Mouse (Mus musculus) G1E (cell line): ENCODE measurements around the gene 9530053A07Rik. TPM values are rescaled to one million over a fixed set of nuclear protein-coding genes. Genes with fewer than 3 reads are reported as not detected.
"Not testable (repeated sequence)": the region's sequence is repeated elsewhere in the genome, so short reads cannot be mapped to it uniquely, and the experiment has no call there.

Source experiments
- ATAC-seq: 2 replicates; pipeline ENCODE4 v1.8.0; 2016; ENCODE audit warnings: mild to moderate bottlenecking; ENCODE audit not compliant: insufficient number of reproducible peaks, poor library complexity, low FRiP score, severe bottlenecking; ENCODE audit errors: extremely low read depth
- DNase-seq: peaks from one replicate; pipeline ENCODE4 v3.0.0; 2012; ENCODE audit warnings: low spot score
- H3K27me3 ChIP-seq: 2 replicates; pipeline ENCODE4 v1.6.1; 2012; ENCODE audit warnings: mild to moderate bottlenecking, low read length, inconsistent platforms; ENCODE audit not compliant: insufficient read depth
- H3K36me3 ChIP-seq: replicated peaks from 2 replicates; pipeline ENCODE3; 2012; ENCODE audit warnings: mild to moderate bottlenecking, inconsistent platforms
- H3K4me1 ChIP-seq: 2 replicates; pipeline ENCODE4 v1.6.1; 2012; ENCODE audit warnings: low read depth, low read length, inconsistent platforms, mixed read lengths; ENCODE audit not compliant: insufficient read depth
- H3K4me3 ChIP-seq: 2 replicates; pipeline ENCODE4 v1.5.1; 2012; ENCODE audit warnings: low read depth, mild to moderate bottlenecking, inconsistent platforms, low read length, moderate library complexity, mixed read lengths
- H3K9me3 ChIP-seq: replicated peaks from 2 replicates; pipeline ENCODE4 v1.6.1; 2012; ENCODE audit warnings: inconsistent platforms
- CTCF ChIP-seq: IDR thresholded peaks from 2 replicates; pipeline ENCODE4 v1.5.1; 2012; ENCODE audit warnings: low read depth, low read length, inconsistent platforms, mixed read lengths
- GATA1 ChIP-seq: IDR thresholded peaks from 2 replicates; pipeline ENCODE4 v1.6.1; 2012; ENCODE audit warnings: borderline replicate concordance, low read length, inconsistent platforms, mixed read lengths
- GATA2 ChIP-seq: IDR thresholded peaks from 2 replicates; pipeline ENCODE4 v1.6.1; 2012; ENCODE audit warnings: low read depth, low read length, inconsistent platforms, borderline replicate concordance
- POLR2AphosphoS5 ChIP-seq: IDR thresholded peaks from 2 replicates; pipeline ENCODE4 v1.6.1; 2012; ENCODE audit warnings: low read depth, low read length, inconsistent platforms; ENCODE audit not compliant: insufficient replicate concordance
- TAL1 ChIP-seq: conservative IDR thresholded peaks from 2 replicates; pipeline ENCODE4 v1.6.1; 2012; ENCODE audit warnings: low read depth, low read length, inconsistent platforms, mixed read lengths
- polyA plus RNA-seq: library from polyadenylated mRNA; stranded (reverse); fragments of >175 nt; gene quantifications from 2 replicates; pipeline ENCODE4 v1.2.3, GENCODE M21; 2012
- total RNA-seq, 2 experiments: library from RNA; stranded (forward) in 1 of 2; stranded (reverse) in 1 of 2; fragments of 200-1000 nt in 1 of 2; fragments of >200 nt in 1 of 2; fragmentation: Nextera tagmentation in 1 of 2; gene quantifications; 2 replicates each; pipeline ENCODE4 v1.2.3; 2014 to 2017

The 9530053A07Rik gene
- total RNA-seq (2014; fragmentation: Nextera tagmentation) (not detected in 2 replicates), total RNA-seq (2017) (0.12 and 0.22 TPM in 2 replicates), polyA plus RNA-seq (not detected in 2 replicates)

- no peaks in the 10 kb centered on the region for H3K36me3 ChIP-seq
- no peaks in the 10 kb centered on the region; the same call in 1 of the 2 replicates for H3K4me1 ChIP-seq
- TF ChIP-seq POLR2AphosphoS5 (no peak), TAL1 (no peak), GATA2 (no peak), GATA1 (no peak), CTCF (no peak)
- ATAC-seq (no peak), DNase-seq (no peak)
- H3K27me3 ChIP-seq: peaks cover 10% of the 10 kb centered on the region; the same call in 1 of the 2 replicates
- no peaks in the 10 kb centered on the region for H3K9me3 ChIP-seq
- H3K4me3 ChIP-seq: no peak within 1 kb of the TSS
Observed at GRCm38 (mm10) chr7:28129166-28129565, at the start of gene 9530053A07Rik. TSS of gene 9530053A07Rik (plus strand) at chr7:28129466.

GRCm38 (mm10) chr7:28084215-28084614 is 45.1 kb upstream of the 9530053A07Rik start:
- no peak for DNase-seq
- no peak for TF ChIP-seq CTCF
- no peak for TF ChIP-seq GATA1
- no peak for TF ChIP-seq TAL1
- no peak for TF ChIP-seq POLR2AphosphoS5
- TF ChIP-seq GATA2: no peak
- Histone ChIP-seq H3K9me3 (no peaks in the 10 kb centered on the region), H3K4me1 (peaks cover 3% of the 10 kb centered on the region; the same call in 1 of the 2 replicates), H3K36me3 (no peaks in the 10 kb centered on the region), H3K4me3 (no peak overlapping the region), H3K27me3 (peaks cover 16% of the 10 kb centered on the region; the same call in 1 of the 2 replicates)
- ATAC-seq: no peak

- no peak for ATAC-seq
- H3K4me3 ChIP-seq: no peak overlapping the region
- H3K9me3 ChIP-seq: no peaks in the 10 kb centered on the region
- H3K36me3 ChIP-seq: no peaks in the 10 kb centered on the region
- no peak for DNase-seq
- peaks cover 3% of the 10 kb centered on the region; the same call in 1 of the 2 replicates for H3K4me1 ChIP-seq
- TF ChIP-seq CTCF (no peak), POLR2AphosphoS5 (no peak), GATA1 (no peak), TAL1 (no peak), GATA2 (no peak)
- peaks cover 21% of the 10 kb centered on the region; the same call in 1 of the 2 replicates for H3K27me3 ChIP-seq
Observed at GRCm38 (mm10) chr7:28086236-28086635, 43.0 kb upstream of the 9530053A07Rik start.

DNA sequence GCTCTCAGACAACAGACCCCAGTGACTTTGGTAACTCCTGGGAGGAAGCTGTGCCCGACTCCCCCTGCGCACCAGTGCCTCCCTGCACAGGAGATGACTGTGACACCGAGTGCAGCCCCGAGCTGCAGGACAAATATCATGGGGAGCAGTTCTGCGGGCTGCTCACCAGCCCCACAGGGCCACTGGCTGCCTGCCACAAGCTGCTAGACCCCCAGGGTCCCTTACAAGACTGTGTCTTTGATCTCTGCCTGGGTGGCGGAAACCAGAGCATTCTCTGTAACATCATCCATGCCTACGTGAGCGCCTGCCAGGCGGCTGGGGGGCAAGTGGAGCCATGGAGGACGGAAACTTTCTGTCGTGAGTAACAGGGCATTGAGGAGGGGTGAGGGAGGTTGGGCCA is 35.7 kb upstream of the 9530053A07Rik start:
- TF ChIP-seq TAL1 (no peak), POLR2AphosphoS5 (no peak), CTCF (no peak), GATA2 (no peak), GATA1 (no peak)
- DNase-seq: no peak
- no peaks in the 10 kb centered on the region for H3K36me3 ChIP-seq
- no peak for ATAC-seq
- no peaks in the 10 kb centered on the region for H3K9me3 ChIP-seq
- no peaks in the 10 kb centered on the region for H3K4me1 ChIP-seq
- H3K4me3 ChIP-seq: no peak overlapping the region
- H3K27me3 ChIP-seq: peaks cover 13% of the 10 kb centered on the region; the same call in 1 of the 2 replicates

DNA sequence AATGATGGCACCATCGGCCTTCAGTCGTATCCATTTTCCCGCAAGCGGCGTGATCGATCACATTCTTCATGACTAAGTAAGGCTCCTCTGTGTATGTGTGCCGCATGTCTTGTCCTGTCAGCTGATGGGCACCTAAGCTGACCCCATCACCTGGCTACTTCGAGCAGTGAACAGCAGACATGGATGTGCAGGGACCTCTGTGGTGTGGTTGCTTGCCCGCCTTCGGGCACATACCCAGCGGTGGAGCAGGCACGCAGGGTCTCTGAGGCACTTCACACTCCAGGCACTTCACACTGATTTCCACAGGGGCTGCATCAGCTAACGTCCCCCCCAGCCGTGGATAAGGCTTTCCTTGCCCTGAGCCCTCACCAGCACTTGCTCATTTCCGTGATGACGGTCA is 30.2 kb upstream of the 9530053A07Rik start:
- DNase-seq (no peak), ATAC-seq (no peak)
- H3K27me3 ChIP-seq: peaks cover 7% of the 10 kb centered on the region
- no peaks in the 10 kb centered on the region; the same call in 1 of the 2 replicates for H3K9me3 ChIP-seq
- no peaks in the 10 kb centered on the region for H3K36me3 ChIP-seq
- TF ChIP-seq POLR2AphosphoS5 (no peak), CTCF (no peak), GATA1 (no peak), TAL1 (no peak), GATA2 (no peak)
- H3K4me3 ChIP-seq: no peak overlapping the region
- H3K4me1 ChIP-seq: no peaks in the 10 kb centered on the region; the same call in 1 of the 2 replicates

GRCm38 (mm10) chr7:28100596-28101590 is 28.4 kb upstream of the 9530053A07Rik start:
- no peak for TF ChIP-seq GATA2
- TF ChIP-seq CTCF: peak; percentile 14; the same call in 1 of the 2 replicates
- TF ChIP-seq GATA1: no peak
- no peak for TF ChIP-seq TAL1
- TF ChIP-seq POLR2AphosphoS5: no peak
- Histone ChIP-seq H3K27me3 (peaks cover 7% of the 10 kb centered on the region), H3K36me3 (no peaks in the 10 kb centered on the region), H3K4me1 (no peaks in the 10 kb centered on the region; the same call in 1 of the 2 replicates), H3K9me3 (no peaks in the 10 kb centered on the region; the same call in 1 of the 2 replicates), H3K4me3 (no peak overlapping the region)
- no peak for ATAC-seq
- no peak for DNase-seq

DNA sequence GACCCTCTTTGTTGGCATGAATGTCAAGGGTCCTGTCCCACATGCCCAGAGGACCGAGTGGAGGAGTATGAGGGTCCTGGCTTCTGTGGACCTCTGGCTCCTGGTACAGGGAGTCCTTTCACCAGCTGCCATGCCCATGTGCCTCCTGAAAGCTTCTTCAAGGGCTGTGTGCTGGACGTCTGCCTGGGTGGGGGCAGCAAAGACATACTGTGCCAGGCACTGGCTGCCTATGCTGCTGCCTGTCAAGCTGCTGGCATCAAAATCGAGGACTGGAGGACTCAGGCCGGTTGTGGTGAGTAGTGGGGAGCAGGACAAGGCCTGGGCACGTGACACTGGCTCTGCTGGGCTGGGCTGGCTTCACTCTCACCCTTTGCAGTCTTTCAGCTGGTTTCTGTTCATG is 26.3 kb upstream of the 9530053A07Rik start:
- not testable (repeated sequence) for H3K4me1 ChIP-seq, DNase-seq, H3K4me3 ChIP-seq, H3K36me3 ChIP-seq, H3K9me3 ChIP-seq, ATAC-seq
- H3K27me3 ChIP-seq: peaks cover 12% of the 10 kb centered on the region
